ENCODE assay signal across 9 mouse cellular contexts in the genomic region with DNA sequence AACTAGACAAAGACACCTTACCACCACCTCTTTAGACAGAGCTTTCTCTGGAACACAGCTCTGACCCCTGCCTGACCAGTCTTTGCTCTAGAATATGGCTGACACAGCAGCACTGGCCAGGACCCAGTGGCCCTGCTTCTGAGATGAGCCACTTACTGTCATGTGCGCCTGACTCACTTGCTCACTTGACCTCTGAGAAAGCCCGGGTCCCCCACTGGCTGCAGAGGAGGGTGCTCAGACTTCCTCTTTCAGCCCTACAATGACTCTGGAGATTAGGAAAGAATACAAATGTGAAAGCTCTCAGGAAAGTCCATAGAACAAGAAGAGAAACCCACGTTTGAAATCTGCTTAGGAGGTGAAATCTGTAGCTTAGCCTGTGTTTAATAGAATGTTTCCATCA. TPM values are rescaled to one million over a fixed set of nuclear protein-coding genes. Genes with fewer than 3 reads are reported as not detected.
DNase-seq lines count a peak whose midpoint lies in the region; ATAC-seq and TF ChIP-seq lines count a peak whose summit lies in the region.
"Had no signal": no experiment of that assay in that cellular context is flagged by ENCODE, and none has a peak within 500 bp of the region (broad histone marks: within the 10 kb centered on the region; RNA-seq: fewer than 3 reads in every experiment).

No protein-coding gene starts in this region.

- no peak overlapping the region for H3K4me2 ChIP-seq in hindbrain, embryonic 16.5 days (ENCODE audit: low read length)
- no peak overlapping the region for H3K4me2 ChIP-seq in hindbrain, embryonic 14.5 days (replicated peaks)
- H3K4me2 ChIP-seq in liver, embryonic 16.5 days (ENCODE audit: low read depth, low read length) = no peak overlapping the region
- H3K4me2 ChIP-seq: midbrain, embryonic 12.5 days had no signal

- no peaks in the 10 kb centered on the region for H3K27me3 ChIP-seq in hindbrain, embryonic 16.5 days (replicated peaks; ENCODE audit: control insufficient read depth, insufficient read depth, low read length)
- H3K27me3 ChIP-seq in hindbrain, embryonic 14.5 days (ENCODE audit: control insufficient read depth, insufficient read depth, low read length) = no peaks in the 10 kb centered on the region
- no peaks in the 10 kb centered on the region for H3K27me3 ChIP-seq in liver, embryonic 16.5 days (ENCODE audit: control insufficient read depth, insufficient read depth, low read depth, low read length)
- H3K27me3 ChIP-seq: midbrain, embryonic 12.5 days had no signal

- peaks cover 56% of the 10 kb centered on the region for H3K36me3 ChIP-seq in hindbrain, embryonic 16.5 days (ENCODE audit: control insufficient read depth, insufficient read depth, low read length)
- peaks cover 95% of the 10 kb centered on the region for H3K36me3 ChIP-seq in hindbrain, embryonic 14.5 days (replicated peaks; ENCODE audit: control insufficient read depth, insufficient read depth)
- no peaks in the 10 kb centered on the region for H3K36me3 ChIP-seq in ES-E14 (ENCODE audit: control insufficient read depth, insufficient read depth, low read length, poor library complexity, severe bottlenecking)
- no peaks in the 10 kb centered on the region for H3K36me3 ChIP-seq in liver, embryonic 16.5 days (ENCODE audit: control insufficient read depth, insufficient read depth)

- WGBS in hindbrain, embryonic 16.5 days = 75% methylated on average over 3 of the region's 3 CpGs
- WGBS in hindbrain, embryonic 14.5 days = 82% methylated on average over 3 of the region's 3 CpGs
- WGBS in liver, embryonic 16.5 days (ENCODE audit: insufficient replicate concordance) = 38% methylated on average over 3 of the region's 3 CpGs

- no peak for DNase-seq in hindbrain, embryonic 14.5 days (ENCODE audit: low spot score)
- DNase-seq in ES-E14 (ENCODE audit: low read depth, low spot score) = no peak
- DNase-seq in heart, adult 18-20 months = peak; percentile 38 to 77
- no peak for DNase-seq in frontal cortex, adult 2 months (ENCODE audit: extremely low spot score in 1 of 2, low spot score in 1 of 2)
- no peak for DNase-seq in embryo, embryonic 11 days

- no peaks in the 10 kb centered on the region for H3K9me3 ChIP-seq in hindbrain, embryonic 16.5 days (ENCODE audit: control insufficient read depth, low read length)
- no peaks in the 10 kb centered on the region for H3K9me3 ChIP-seq in hindbrain, embryonic 14.5 days (ENCODE audit: control insufficient read depth, low read length)
- H3K9me3 ChIP-seq in ES-E14 (ENCODE audit: control insufficient read depth, insufficient read depth, low read depth, low read length) = no peaks in the 10 kb centered on the region
- H3K9me3 ChIP-seq in liver, embryonic 16.5 days (replicated peaks; ENCODE audit: control insufficient read depth, low read length) = no peaks in the 10 kb centered on the region
- H3K9me3 ChIP-seq: midbrain, embryonic 12.5 days had no signal

- H3K4me3 ChIP-seq in hindbrain, embryonic 16.5 days (ENCODE audit: low read length) = no peak overlapping the region
- H3K4me3 ChIP-seq in hindbrain, embryonic 14.5 days (replicated peaks; ENCODE audit: low read length) = no peak overlapping the region
- no peak overlapping the region for H3K4me3 ChIP-seq in ES-E14 (ENCODE audit: insufficient read depth in 1 of 2, low read depth in 1 of 2, low read length in 2 of 2, poor library complexity in 1 of 2, severe bottlenecking in 1 of 2)
- no peak overlapping the region for H3K4me3 ChIP-seq in liver, embryonic 16.5 days (ENCODE audit: low read depth, low read length)
- H3K4me3 ChIP-seq: midbrain, embryonic 12.5 days had no signal

- peak; percentile 43; the same call in 1 of the 2 replicates for ATAC-seq in hindbrain, embryonic 16.5 days
- ATAC-seq in hindbrain, embryonic 14.5 days (ENCODE audit: low FRiP score) = no peak
- ATAC-seq in liver, embryonic 16.5 days (ENCODE audit: low read depth) = 0 out of 2 replicates have a peak, but pooled peaks have one; percentile 9
- ATAC-seq in cerebellum, adult (ENCODE audit: insufficient number of reproducible peaks, low FRiP score, low TSS enrichment) = no peak

- in situ Hi-C loops in ES-E14 (cut with MboI; ENCODE audit: low sequenced_read_pairs in 2 of 2, unreplicated experiment in 2 of 2) = no loop called here

- no peaks in the 10 kb centered on the region for H3K4me1 ChIP-seq in hindbrain, embryonic 16.5 days (ENCODE audit: control insufficient read depth, insufficient read depth, low read depth, low read length)
- H3K4me1 ChIP-seq in hindbrain, embryonic 14.5 days (replicated peaks; ENCODE audit: control insufficient read depth, insufficient read depth, low read length) = no peaks in the 10 kb centered on the region
- H3K4me1 ChIP-seq in ES-E14 (ENCODE audit: control insufficient read depth in 2 of 2, insufficient read depth in 2 of 2, low read length in 2 of 2, poor library complexity in 1 of 2) = peaks cover 0 to 2% of the 10 kb centered on the region in 2 experiments; a peak in 1 of 4 replicates
- H3K4me1 ChIP-seq in liver, embryonic 16.5 days (ENCODE audit: control insufficient read depth, low read depth, low read length) = peaks cover 14% of the 10 kb centered on the region
- H3K4me1 ChIP-seq: midbrain, embryonic 12.5 days had no signal

- no peak overlapping the region for H3K27ac ChIP-seq in hindbrain, embryonic 16.5 days (ENCODE audit: low read depth, low read length)
- H3K27ac ChIP-seq in hindbrain, embryonic 14.5 days = no peak overlapping the region
- H3K27ac ChIP-seq in ES-E14 (ENCODE audit: insufficient read depth, low read depth, low read length, poor library complexity, severe bottlenecking) = no peak overlapping the region; the same call in 1 of the 2 replicates
- peak overlapping the region; percentile 20; the same call in 1 of the 2 replicates for H3K27ac ChIP-seq in liver, embryonic 16.5 days (ENCODE audit: low read length)
- H3K27ac ChIP-seq: midbrain, embryonic 12.5 days had no signal

- H3K9ac ChIP-seq in hindbrain, embryonic 16.5 days (ENCODE audit: low read depth, low read length) = no peak overlapping the region
- no peak overlapping the region for H3K9ac ChIP-seq in hindbrain, embryonic 14.5 days
- no peak overlapping the region for H3K9ac ChIP-seq in ES-E14 (ENCODE audit: insufficient read depth, low read depth, low read length, poor library complexity, severe bottlenecking)
- H3K9ac ChIP-seq in liver, embryonic 16.5 days (ENCODE audit: low read depth, low read length) = no peak overlapping the region
- H3K9ac ChIP-seq: midbrain, embryonic 12.5 days had no signal

TF ChIP-seq in ES-E14, 5 proteins besides CTCF, POLR2A, EP300 and RAD21:
- TF ChIP-seq HCFC1 (IDR thresholded peaks at IDR 0.05; ENCODE audit: borderline replicate concordance, insufficient read depth, low read length) = no peak
- no peak for TF ChIP-seq ZC3H11A (IDR thresholded peaks at IDR 0.05; ENCODE audit: borderline replicate concordance, low read depth, low read length)
- TF ChIP-seq ZNF384 (IDR thresholded peaks at IDR 0.05; ENCODE audit: low read depth, low read length) = no peak
- TF ChIP-seq MAFK (IDR thresholded peaks at IDR 0.05; ENCODE audit: insufficient read depth, low read depth, low read length) = peak; percentile 18; the same call in 1 of the 2 replicates
- no peak for TF ChIP-seq CHD2 (IDR thresholded peaks at IDR 0.05; ENCODE audit: low read depth, low read length)

RNA-seq across cellular contexts. Expression of a gene that starts 45.1 kb away (rescaled TPM):
- 39.4 and 54.5 TPM in 2 replicates for polyA plus RNA-seq in hindbrain, embryonic 16.5 days (2015; fragmentation: Nextera tagmentation; extraction: Ambion mirVana)
- 68.5 and 79.1 TPM in 2 replicates for polyA plus RNA-seq in hindbrain, embryonic 14.5 days (2014; fragmentation: Nextera tagmentation; extraction: Ambion mirVana)
- 37.7 and 54.2 TPM in 2 replicates for total RNA-seq in ES-E14 (2012; rRNA removed)
- total RNA-seq in heart, adult 18-20 months (2021) = 100 to 1,000 TPM; 208 to 215 TPM
- 13.7 and 18.5 TPM in 2 replicates for polyA plus RNA-seq in liver, embryonic 16.5 days (2015; fragmentation: Nextera tagmentation; extraction: Ambion mirVana)
- polyA plus RNA-seq in frontal cortex, adult 2 months (2012; rRNA removed) = 80.3 and 82.5 TPM in 2 replicates

Comparison
In these comparisons a context has a peak if more than half of its experiments do, and no peak if none do; other contexts are left out.
1. ATAC-seq: peak in hindbrain, embryonic 16.5 days (single experiment) and liver, embryonic 16.5 days (single experiment); none in hindbrain, embryonic 14.5 days (single experiment) and cerebellum, adult (single experiment).
2. DNase-seq: peak in heart, adult 18-20 months (2 of 2); none in hindbrain, embryonic 14.5 days (single experiment), ES-E14 (single experiment), frontal cortex, adult 2 months (0 of 2) and embryo, embryonic 11 days (single experiment).